Mouse (Mus musculus): ENCODE results near the gene Slc45a3.

Slc45a3 gene

DNA sequence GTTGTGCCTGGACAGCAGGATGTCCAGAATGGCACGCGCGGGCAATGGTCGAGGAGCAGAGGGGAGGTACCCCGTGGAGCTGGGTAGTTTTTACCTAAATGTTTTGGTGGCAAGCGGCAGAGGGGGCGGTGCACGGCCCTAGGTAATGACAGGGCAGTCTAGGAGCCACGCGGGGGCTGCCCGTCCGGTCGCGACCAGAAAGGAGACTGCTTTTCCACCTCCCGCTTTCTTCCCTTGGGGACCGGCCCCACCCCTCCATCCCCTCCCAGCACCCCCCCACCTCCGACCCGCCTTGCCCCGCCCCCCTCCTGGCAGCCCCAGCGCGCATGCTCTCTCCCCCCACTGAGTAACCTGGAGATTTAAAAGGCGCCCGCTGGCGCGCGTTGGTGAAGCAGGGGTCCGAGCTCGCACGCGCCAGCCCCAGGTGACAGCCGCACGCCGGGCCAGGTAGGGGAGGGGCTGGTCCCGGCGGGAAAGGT lies at the start of gene Slc45a3:
Gene Slc45a3, plus strand, starts transcription at position 362 of the 479 bp plus-strand sequence.
- no peak for DNase-seq (ENCODE audit: low spot score in 2 of 2)

DNA sequence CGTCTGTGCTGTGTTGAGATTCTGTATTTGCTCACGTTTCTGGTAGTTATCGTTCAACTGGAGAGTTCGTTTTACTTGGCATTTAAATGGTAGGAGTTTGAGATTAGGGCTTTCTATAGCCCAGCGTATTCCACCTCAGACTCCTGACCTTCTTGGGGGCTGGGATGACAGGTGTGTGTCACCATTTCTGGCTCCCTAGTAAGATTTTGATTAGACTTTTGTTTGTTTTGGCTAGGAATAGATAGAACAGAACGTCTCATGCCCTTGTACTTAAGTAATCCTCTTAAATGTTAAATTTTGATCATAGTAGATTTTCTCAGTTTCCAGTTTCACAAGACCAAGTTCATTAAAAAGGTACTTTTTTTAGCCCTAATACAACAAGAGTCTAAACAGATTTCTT lies 45.1 kb upstream of the Slc45a3 start:
- no peak for DNase-seq (ENCODE audit: low spot score in 2 of 2)

DNA sequence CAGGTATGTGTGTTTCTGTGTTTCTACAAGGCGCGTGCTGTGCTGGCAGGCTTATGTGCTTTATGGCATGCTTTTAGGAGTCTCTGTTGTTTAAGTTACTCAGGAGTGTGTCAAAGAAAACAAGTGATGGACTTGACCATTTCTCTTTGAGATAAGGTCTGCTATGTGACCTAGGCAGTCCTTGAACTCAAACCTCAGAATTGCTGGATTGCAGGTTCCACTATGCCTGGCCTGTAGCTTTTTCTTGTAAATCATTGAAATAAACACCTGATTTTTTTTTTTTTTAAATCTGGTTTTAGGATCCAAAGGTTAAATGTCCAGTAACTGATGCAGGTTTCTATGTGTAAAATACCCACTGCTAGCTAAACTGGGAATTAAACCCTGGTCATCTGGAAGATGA lies 43.7 kb upstream of the Slc45a3 start:
- no peak for DNase-seq (ENCODE audit: low spot score in 2 of 2)

DNA sequence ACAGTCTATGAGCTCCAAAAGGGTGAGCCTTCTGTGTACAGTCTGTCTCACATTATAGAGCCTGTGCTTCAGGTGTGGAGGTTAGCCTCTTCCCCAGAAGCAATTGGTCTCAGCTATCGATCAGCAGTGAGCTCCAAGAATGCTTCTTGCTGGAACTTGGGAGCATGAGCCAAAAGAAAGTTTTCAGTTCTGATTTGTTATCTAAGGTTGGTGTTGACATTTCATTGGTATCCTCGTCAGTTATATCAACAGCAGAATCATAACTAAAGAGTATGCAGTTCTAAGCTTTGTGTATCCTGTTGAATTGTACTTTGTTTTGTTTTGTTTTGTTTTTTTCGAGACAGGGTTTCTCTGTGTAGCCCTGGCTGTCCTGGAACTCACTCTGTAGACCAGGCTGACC lies 40.7 kb upstream of the Slc45a3 start:
- no peak for DNase-seq (ENCODE audit: low spot score in 2 of 2)

DNA sequence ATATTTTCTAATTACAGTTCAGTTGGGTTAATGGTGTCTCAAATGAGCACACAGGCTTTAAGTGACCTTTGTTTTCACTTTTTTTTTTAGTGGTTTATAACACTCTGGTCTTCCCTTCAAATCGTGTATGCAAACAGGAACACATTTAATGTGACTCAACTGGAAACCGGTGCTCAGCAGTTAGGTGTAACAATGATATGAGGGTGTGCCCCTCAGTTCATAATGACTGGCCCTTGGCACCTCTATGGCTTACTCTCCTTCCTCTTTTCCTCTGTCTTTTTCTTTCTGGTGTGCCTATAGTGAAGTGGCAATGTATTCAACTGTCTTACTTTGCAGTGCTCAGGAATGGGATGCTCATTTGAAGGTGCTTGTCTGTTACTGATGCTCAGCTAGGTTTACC lies 29.3 kb upstream of the Slc45a3 start:
- DNase-seq (ENCODE audit: low spot score in 2 of 2): no peak

DNA sequence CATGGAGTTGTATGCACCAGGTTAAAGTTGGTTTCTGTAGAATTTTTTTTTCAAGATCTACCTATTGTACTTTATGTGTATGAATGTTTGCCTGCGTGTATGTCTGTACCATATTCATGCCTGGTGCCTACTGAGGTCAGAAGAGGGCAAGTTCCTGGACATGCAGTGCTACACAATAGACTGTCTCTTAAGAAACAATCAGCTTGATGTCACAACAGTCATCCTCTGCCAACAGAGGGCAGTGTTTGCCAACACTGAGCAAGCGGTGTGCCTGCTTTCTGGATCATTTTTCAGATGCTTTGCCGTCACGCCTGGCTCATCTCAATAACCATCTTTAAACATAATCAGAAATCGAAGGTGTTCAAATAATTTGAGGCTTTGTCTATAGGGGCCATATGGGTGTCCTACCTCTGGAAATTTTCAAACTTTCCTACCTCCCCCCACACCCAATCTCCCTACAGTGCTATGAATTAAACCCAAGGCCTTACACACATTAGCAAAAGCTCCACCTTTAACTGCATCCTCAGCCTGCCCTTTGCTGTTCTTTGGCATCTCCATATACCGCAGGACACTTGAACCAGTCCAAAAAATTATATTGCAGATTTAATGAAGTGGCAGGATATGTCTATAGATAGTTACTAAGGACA lies 25.0 kb upstream of the Slc45a3 start:
- peak; percentile 39 to 57 for DNase-seq (ENCODE audit: low spot score in 2 of 2)

DNA sequence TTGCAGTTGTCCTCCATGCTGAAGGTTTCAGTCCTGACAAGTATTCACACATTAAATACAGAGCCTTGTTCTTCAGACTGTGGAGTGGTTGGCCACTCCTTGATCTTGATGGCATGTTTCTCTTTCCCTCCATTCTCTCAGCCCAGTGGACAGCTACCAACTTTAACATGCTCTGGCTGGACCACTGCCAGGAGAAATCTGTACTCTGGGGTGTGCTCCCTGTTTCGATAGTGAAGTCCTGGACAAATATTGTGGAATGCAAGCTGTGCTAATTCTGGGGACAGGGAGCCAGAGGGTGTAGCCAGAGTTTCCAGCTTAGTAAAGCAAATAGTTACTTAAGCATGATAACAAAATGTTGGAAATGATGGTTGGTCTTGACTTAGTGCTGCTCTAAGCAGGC lies 24.0 kb upstream of the Slc45a3 start:
- DNase-seq (ENCODE audit: low spot score in 2 of 2): no peak

DNA sequence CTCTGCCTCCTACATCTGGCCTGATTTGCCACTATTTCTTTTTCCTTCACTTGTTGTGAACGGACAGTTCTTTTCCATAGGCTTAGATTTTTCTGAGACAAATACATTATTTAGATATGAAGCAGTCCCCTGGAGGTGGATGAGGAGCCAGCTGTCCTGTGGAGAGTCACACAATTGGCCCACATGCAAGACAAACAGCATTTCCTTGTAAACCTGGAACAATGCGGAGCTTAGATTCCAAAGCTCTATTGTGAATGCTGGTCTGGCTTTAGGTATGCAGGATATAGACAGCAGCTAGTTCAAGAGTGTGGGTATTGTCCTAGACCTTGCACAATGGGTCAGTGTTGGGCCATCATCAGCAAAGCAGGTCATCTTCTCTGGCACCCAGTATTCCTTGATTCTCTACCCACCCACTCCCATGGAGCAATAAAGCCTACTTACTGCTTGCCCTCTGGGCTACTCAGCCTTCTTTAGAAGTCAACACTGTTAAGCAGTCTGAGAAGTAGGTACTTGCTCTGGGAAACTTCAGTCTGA lies 22.0 kb upstream of the Slc45a3 start:
- no peak for DNase-seq (ENCODE audit: low spot score in 2 of 2)

DNA sequence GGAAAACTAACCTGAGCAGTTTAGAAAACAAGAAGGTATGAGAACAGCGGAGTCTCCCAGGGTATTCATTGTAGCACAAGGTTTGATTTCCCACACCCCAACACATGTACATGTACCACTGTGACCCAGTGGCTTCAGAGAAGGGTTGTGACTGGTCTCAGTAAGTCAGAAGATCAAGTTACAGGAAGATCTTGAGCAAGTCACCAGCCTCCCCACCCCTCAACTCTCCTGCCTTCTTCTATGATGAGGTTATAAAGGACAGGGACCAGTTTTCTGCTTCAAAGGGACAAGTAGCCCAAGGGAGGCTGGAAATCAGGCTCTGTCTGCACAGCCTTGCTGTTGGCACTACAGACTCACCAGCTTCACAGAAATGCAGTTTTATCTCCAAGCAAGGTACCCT lies 21.3 kb upstream of the Slc45a3 start:
- DNase-seq (ENCODE audit: low spot score in 2 of 2): no peak

DNA sequence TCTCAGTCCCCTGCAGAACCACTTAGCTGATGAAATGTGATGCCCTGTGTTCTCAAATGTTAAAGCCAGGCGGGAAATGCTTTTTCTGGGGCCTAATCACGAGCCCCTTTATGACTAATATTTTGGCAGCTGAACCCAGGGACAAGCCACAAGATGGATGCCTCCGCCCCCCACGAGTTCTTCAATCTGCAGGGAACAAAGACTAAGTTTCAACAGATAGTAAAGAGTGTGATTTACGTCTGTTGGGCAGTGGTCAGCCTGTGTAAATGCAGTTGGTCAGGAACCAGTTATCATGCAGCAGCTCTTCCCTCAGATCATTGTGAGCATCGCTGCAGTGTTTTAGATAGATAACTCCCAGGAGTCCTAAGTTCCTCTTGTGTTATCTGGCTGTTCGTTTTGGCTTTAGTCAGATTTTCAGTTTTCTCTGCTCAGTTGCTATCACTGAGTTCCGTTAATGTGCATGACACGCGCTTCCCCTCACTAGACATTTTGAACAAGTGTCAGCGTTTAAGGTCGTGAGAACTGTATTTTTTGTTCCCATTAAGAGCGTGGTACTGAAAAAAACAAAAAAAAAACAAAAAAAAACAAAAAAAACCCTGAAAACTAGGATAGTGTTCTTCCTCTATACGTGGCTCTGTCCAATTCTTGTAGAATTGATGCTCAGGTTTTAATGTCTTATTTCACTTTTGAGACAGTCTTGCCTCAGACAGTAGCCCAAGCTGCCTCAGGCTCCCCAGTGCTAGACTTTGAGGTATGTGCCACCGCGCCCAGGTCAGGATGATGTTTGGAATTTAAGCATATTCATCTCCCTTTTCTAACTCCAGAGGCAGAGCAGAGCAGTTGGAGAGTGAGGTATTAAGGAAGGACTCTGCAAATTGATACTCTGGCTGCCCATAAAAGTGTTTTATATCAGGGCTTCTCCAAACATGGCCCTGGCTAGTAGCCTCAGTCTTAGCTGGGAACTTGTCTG lies 19.9 kb upstream of the Slc45a3 start:
- no peak for DNase-seq (ENCODE audit: low spot score in 2 of 2)

DNA sequence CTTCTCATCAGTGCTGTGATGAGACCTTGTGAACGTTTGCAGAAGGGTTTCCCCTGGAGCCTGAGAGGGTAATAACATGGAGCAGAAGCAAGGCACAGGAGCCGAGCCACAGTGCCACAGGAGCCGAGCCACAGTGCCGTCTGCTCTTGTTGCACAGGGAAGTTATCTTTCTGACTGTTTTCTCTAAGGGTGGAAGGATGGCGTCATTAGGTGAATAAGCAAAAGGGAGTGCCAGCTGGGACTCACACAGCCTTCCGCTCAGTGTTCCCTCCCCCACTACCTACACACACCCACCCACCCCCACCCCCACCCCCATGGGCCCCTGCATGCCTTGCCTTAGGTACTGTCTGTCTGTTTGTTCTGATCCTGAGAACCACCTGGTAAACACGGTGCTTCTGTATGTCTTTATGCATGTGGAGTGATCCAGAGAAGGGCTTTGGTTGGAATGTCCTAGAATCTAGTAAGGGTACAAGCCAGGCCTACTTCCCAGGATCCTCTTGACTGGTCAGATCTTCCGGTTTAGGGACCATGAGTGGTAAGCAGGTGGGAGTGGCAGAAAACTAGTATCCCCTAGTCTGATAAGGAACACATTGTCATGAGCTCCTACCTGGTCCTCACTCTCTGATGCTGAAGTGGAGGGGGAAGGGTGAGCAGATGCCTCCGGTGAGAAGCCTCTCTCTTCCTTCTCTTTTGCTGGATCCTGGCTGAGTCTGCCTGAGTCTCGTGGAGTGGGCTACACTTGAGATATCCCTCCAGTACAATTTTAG lies 16.9 kb upstream of the Slc45a3 start:
- DNase-seq (ENCODE audit: low spot score in 2 of 2): no peak

DNA sequence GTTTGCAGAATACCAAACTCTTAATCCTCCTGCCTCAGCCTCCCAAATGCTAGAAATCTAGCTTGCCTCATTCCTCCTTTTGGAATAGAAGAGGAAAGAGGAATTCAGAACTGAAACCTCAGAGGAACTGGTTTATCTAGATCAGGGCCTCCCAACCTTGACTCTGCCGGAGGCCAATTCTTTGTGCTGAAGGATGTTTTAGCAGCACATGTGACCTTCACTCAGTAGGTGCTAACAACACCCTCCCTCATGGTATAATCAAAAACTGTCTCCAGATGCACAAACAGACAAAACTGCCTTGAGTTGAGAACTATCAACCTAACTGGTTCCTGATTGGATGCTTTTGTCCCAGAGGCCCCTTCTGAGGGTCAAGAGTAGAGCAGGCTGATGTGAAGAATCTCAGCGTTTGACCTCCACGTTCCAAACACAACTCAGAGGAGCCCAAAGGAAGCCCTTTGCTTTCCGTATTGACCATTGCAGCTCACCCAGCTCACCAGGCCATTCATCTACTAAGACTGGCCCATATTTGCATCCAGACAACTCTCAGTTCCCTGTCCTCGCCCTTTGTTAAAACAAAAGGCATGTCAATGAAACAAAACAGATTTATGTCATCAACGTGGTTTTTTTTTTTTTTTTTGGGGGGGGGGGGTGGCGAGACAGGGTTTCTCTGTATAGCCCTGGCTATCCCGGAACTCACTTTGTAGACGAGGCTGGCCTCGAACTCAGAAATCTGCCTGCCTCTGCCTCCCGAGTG lies 16.1 kb upstream of the Slc45a3 start:
- no peak for DNase-seq (ENCODE audit: low spot score in 2 of 2)

DNA sequence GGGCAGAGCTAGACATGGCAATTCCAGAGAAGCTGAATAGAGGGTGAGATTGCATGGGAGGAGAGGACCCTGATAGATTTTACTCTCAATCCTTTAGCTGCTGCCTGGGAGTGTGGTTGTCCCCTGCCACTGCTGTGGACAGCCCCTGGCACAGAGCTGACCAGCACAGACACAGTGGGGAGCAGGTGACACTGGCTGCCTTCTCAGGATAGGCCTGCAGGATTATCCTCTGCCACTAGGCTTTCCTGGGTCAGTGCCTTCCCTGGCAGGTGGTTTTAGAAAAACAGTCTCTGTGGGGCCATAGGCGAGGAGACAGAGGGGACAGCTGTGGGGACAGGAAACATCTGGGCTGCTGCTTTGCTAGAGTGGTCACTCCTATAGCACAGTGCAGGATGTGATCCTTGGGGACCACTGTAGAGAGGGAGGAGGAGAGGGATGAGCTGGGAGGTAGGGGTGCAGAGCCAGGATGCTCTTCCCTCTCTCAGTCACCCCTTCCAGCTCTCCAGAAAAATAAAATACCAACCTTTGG lies 14.7 kb upstream of the Slc45a3 start:
- DNase-seq (ENCODE audit: low spot score in 2 of 2): no peak

DNA sequence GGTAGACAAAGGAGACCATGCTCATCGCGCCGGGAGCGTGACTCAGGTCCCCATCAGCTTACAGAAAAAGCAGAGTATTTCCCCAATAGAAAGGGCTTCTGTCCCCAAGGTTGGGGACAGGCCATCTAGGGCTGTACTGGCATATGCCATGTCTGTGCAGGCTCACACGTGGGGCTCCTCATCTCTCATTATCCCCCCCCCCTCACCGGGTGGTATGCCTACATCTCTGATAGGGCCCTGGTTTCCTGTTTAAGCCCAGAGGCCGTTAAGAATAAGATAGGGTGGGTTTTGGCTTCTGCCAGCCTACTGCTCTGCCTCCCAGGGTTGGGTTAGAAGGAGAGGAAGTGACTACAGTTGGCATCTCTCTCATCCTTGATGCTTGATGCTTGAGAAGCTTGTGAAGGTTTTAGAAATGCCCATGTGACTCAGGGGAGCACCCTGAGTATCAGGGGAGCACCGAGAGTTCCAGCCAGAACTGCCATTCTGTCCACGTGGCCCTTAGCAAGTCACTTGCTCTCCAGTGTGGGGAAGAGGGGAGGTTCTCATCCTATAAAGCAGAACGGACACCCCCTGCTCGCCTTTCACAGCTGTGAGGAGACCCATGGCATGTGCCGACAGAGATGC lies 8.4 kb upstream of the Slc45a3 start:
- DNase-seq (ENCODE audit: low spot score in 2 of 2): no peak

DNA sequence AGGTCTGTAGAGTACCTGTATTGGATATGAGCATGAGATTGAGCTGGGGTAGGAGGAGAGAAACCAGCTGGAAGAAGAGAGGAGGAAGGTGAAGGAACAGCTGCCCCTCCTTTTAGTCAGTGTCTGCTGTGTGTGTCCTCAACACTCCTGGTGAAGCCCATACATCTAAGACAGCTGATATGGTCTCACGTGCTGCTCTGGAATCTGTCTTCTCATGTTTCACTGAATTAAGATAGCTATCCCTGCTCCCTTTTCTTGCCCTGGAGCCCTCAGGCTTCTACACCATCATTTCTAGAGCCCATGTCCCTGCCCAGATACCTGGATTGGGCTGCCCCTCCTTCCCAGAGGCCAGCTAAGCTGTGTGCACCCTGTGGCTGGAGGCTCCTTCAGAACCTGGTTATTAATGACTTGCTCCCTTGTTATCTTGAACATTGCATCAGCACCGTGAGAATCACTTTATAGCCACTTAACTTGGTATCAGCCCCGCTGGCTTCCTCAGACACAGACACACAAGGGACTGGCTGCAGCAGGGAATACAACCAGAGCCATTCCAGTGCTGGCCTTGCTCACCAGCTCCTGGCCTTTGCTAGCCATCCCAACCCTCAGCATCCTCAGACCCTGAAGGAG lies 7.5 kb upstream of the Slc45a3 start:
- DNase-seq (ENCODE audit: low spot score in 2 of 2): no peak

DNA sequence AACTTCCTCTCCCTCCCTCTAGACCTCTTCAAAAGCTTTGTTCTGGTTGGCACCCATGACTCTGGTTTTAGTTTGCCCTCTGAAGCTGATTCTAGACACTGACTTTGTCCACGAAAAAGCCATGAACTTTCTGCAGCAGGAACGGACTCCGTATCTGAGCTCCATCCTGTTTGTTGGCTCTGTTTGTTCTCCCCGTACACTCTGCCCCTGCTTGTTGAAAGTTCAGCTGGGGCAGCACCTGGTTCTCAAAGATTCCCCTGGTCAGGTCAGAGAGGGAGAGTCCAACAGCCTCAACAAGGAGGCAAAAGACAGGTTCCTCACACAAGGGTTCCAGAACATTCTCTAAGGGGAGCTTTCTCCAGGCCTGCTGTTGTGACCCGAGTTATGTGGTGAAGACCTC lies 5.4 kb upstream of the Slc45a3 start:
- DNase-seq (ENCODE audit: low spot score in 2 of 2): no peak

DNA sequence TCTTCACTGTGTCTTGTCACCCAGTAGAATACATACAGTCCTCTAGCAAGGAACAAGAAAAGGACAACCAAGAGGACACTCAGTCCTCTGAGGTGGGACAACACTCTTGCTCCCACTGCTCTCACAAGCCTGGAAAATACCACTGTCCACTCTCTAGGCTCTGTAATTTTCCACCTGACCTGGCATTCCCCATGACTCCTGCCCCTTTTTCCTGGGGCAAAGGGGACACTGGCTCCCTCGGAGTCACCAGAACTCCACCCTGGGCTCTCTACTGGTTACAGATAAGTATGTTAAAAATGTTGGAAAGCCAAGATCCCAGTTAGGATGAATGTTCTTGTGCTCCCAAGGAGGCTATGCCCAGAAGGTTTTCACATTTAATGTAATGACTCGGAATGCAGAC lies 1.8 kb upstream of the Slc45a3 start:
- no peak for DNase-seq (ENCODE audit: low spot score in 2 of 2)

DNA sequence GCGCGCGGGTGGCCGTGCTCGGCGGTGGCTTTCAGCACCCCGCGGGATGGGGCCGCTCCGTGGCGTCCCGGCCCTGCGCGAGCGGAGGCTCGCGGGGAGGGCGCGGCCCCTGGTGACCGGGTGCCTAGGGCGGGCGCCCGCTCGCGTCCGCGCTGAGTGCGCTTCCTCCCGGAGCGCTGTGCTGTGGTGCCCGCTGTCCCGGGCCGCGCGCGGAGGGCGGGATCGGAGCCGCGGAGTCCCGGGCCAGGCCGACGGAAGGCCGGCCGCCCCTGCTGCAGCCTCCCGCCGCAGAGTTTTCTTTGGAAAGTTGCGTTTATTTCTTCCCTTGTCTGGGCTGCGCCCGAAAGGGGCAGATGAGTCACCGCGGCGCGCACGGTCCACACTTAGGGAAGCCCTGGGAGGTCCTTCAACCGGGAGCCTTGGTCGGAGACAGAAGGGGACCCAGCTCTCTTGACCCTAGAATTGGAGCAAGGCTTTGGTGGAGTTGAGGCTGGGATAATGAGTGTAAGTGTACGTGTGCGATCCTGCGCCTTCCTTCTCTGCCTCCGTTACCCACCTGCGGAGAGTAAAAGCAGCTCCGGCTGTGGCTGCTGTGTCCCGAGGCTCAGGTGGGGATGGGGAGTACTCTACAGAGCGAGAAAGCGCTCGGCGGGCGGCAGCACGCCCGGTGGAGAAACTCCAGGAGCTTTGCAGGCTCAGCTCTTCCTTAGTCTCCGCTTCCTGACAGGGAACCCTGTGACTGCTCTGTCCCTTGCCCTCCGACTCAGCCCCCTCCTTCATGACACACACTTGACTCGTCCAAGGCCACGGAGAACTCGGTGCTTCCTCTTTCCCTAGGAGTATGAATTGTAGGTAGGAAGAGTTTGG lies 551 bp downstream of the Slc45a3 start:
- DNase-seq (ENCODE audit: low spot score in 2 of 2): no peak

DNA sequence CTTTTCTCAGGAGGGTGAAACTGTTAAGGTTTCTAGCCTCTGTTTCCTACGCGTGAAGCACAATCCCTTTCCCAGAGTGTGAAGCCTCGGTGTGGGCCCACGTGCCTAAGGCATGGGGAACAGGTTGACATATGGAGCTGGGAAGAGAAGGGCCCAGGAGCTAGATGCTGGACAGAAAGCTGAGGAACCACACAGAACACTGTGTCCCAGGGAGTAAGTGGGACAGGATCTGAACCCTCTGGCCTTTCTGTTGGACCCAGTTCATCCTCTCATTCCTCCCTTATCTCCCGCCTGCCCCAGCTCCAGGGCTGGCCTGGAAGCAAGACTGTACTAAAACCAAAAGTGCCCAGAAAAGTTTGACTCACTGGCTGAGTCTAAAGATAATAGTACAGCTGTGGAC lies 1.3 kb downstream of the Slc45a3 start:
- no peak for DNase-seq (ENCODE audit: low spot score in 2 of 2)
